Mouse (Mus musculus) urinary bladder, postnatal 14 days (tissue): ENCODE measurements at regions not wholly inside any gene's neighbourhood (a gene's known extent, or its start where the extent isn't known, plus 50 kb on each side); places are given as distances from the start of the nearest gene placed in this dataset.
"Not testable (repeated sequence)": the region's sequence is repeated elsewhere in the genome, so short reads cannot be mapped to it uniquely, and the experiment has no call there.

Experiments
- DNase-seq: peaks from one replicate; pipeline ENCODE4 v3.0.0; 2021; ENCODE audit warnings: low spot score

GRCm38 (mm10) chr2:75781781-75782211, 50.2 kb upstream of the Agps start:
- no peak for DNase-seq

GRCm38 (mm10) chr2:75781078-75781477, 50.9 kb upstream of the Agps start:
- no peak for DNase-seq

GRCm38 (mm10) chr2:75778628-75779027, 53.3 kb upstream of the Agps start:
- DNase-seq = not testable (repeated sequence)

- peak; percentile 82 for DNase-seq
These were observed 54.9 kb upstream of the Agps start for GRCm38 (mm10) chr2:75777040-75777451.

GRCm38 (mm10) chr2:75776533-75776932, 55.4 kb upstream of the Agps start:
- no peak for DNase-seq

- DNase-seq = no peak
These were observed 56.8 kb upstream of the Agps start for GRCm38 (mm10) chr2:75775217-75775616.

- DNase-seq = no peak
These were observed 58.5 kb upstream of the Agps start for GRCm38 (mm10) chr2:75773431-75773830.

- DNase-seq = peak; percentile 84
These were observed 59.6 kb upstream of the Agps start for GRCm38 (mm10) chr2:75772251-75772956.

GRCm38 (mm10) chr2:75770633-75771032, 61.3 kb upstream of the Agps start:
- DNase-seq = no peak

- DNase-seq = no peak
These were observed 63.2 kb upstream of the Agps start for GRCm38 (mm10) chr2:75768559-75769304.

- peak; percentile 74 for DNase-seq
These were observed 63.6 kb upstream of the Nfe2l2 start for GRCm38 (mm10) chr2:75767871-75768558.

- DNase-seq = no peak
These were observed 61.0 kb upstream of the Nfe2l2 start for GRCm38 (mm10) chr2:75765403-75765802.

- DNase-seq = no peak
These were observed 58.8 kb upstream of the Nfe2l2 start for GRCm38 (mm10) chr2:75763252-75763651.

- no peak for DNase-seq
These were observed 57.6 kb upstream of the Nfe2l2 start for GRCm38 (mm10) chr2:75762030-75762429.

GRCm38 (mm10) chr2:75761626-75762025, 57.2 kb upstream of the Nfe2l2 start:
- DNase-seq = no peak

- DNase-seq = no peak
These were observed 54.9 kb upstream of the Nfe2l2 start for GRCm38 (mm10) chr2:75759196-75759885.

GRCm38 (mm10) chr2:75758277-75758676, 53.8 kb upstream of the Nfe2l2 start:
- no peak for DNase-seq

GRCm38 (mm10) chr2:75756704-75757638, 52.5 kb upstream of the Nfe2l2 start:
- peak; percentile 48 for DNase-seq

- no peak for DNase-seq
These were observed 50.2 kb upstream of the Nfe2l2 start for GRCm38 (mm10) chr2:75754606-75755005.
